Mouse (Mus musculus): ENCODE data around the gene Rnf43.

The Rnf43 gene

DNA sequence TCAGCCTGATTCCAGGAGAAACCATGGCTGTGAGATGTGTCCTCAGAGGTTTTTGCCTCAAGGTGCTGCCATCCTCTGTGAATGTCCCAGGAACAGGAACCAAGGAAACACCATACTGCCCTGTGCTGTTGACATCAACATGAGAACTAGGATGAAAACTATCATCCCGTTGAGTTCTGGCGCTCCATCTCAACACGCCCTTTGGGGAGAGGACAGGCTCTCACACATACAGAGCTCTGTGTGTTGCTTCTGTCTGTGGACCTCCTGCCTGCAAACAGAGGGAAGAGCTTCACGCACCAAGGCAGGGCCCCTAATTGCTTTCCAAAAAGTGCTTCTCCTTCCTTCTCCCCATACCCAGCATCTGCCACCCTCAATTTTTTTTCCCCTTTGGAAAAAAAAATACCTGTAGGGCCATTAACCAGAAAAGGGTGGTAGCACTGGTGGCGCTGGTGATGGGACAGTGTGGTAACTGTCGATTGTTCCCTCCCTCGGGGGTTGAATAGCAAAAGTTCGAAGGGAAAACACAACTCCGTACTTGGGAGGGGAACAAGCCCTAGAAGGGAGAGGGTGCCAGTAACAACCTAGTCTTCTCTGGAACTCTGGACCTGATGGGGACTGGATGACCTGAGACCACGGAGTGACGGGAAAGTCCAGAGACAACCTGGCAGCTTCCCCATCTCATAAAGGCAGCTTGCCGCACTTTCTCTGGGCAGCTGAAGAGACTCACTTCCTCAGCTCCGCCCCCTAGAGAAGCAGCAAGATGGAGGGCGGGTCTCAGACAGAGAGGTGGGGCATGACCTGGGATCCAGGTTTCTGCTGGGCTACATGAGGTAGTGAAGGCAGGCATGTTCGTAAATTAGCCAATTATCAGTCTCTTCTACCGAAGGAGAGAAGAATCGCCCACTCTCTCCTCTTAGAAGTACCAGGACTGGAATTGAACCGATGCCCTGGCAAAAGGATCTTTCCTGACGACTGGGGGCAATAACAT lies 85.9 kb downstream of the Rnf43 start:
- DNase-seq: peak in 1 of 2 experiments; percentile 16

DNA sequence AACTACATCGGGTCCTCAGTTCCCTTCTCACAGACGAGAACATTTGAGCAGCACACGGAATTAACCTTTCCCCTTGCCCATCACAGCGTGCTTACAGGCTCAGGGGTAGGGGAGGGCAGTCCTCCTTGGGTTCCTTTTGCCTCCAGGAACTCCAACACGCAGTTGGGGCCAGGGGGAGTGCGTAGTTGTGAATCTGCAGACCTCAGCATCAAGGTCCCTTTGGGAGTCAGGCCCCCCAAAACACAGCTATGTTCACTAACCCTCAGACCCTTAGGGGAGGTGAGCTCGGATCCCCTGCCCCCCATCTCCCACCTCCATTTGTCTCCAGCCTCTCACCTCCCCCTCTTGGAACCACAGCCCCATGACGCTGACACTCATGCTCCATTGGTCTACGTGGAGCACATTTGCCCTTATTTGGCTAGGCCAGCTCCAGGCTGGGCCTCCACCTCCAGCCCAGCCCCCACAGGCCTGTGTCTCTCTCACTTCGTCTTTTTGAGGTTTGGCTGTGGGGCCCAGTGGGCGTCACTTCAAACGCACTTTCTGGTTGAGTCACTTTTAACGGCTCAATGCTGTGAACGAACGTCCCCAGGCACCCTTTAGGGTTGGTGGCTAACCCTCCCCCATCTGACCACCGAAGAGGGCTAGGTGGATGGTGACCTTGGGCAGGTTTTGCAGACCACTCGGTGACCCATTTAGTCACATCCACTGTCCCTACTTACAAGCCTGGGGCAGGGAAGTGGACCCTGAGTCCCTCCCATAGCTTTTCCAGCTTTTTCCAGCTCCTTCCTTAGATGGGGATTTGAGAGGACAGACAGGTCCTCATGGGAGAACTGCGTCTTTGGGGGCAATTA lies 86.9 kb downstream of the Rnf43 start:
- DNase-seq: peak in 1 of 2 experiments; percentile 20

DNA sequence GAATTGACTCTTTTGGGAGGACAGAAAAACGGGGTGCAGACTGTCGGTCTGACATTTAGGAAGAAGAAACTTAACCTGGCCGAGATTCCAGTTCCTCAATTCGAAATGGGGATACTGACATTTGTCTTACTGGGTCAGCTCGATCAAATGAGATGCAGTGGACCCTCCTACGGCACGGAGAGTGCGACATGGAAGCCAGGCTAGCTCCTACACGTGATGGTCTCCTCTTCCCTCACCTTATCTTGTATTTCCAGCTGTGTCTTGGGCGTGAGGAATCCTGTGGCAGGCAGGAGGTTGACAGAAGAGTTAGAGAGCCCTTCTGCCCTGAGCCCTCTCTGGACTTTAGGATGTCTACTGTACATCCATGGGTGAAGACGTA lies 87.5 kb downstream of the Rnf43 start:
- no peak for DNase-seq

DNA sequence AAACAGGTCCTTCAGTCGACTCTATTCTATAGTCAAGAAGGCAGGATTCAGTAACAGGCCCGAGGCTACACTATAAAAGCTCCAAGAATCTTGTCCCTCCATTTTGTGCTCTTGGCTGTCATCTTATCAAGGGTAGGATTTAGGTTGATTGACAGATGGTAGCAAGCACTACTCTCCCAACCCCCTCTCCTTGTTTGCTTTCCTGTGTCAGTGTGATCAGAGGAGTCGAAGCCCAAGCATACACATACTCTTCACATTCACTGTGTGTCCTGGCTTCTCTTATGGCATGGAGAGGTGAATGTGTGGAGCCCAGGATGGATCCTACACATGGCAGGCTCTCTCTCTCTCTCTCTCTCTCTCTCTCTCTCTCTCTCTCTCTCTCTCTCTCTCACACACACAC lies 88.0 kb downstream of the Rnf43 start:
- DNase-seq: no peak

DNA sequence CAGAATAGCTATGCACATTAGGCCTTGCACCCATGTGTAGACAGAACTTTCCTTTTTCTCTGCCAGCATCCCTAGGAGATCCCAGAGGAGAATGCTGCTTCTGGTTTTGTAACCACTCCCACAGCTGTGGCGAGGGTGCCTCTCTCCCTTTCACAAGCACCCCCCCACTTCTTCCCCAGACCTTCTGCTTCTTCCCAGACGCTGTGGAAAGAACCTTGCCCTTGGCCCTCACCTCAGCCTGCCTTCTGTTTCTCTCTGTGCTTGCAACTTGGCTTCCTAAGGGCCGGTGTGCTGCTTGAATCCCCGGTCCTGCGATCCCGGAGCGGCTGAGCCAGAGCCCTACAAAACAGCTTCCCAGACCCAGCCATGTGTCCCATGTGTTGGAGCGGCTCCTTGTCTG lies 88.5 kb downstream of the Rnf43 start:
- DNase-seq: no peak

DNA sequence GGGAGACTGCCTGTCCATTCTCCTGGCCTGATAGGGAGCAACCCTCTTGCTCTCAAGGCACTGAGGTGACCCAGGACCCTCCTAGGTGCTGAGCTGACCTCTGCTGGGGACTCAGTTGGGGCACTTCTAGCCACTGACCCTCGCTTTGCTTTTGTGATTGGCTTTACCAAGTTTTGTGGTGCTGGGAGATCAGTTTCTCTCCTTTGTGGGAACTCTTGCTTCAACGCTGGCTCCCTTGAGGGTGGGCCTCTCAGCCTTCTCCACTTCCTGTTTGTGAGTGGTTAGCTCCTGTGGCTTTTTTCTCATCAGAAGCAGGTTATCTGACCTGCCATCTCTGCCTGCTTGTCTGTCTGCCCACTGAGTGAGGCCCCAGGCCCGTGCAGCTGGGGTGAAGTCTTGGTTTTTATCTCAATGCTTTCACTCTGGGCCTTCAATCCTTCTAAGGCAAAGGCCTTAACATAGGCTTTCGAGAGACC lies 89.0 kb downstream of the Rnf43 start:
- no peak for DNase-seq

DNA sequence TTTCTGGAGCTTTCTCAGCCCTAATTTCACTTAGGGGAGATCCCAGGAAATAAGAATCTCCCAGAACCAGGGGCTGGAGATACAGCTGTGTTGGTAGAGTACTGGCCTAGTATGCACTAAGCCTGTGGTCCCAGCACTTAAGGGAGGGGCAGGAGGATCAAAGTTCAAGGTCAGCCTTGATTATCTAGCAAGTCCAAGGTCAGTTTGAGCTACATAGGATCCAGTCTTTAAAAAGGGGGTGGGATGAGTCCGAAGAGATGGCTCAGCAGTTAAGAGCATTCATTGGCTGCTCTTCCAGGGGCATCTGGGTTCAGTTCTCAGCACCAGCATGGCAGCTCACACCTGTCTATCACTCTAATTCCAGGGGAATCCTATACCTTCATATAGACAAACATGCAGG lies 89.8 kb downstream of the Rnf43 start:
- no peak for DNase-seq

DNA sequence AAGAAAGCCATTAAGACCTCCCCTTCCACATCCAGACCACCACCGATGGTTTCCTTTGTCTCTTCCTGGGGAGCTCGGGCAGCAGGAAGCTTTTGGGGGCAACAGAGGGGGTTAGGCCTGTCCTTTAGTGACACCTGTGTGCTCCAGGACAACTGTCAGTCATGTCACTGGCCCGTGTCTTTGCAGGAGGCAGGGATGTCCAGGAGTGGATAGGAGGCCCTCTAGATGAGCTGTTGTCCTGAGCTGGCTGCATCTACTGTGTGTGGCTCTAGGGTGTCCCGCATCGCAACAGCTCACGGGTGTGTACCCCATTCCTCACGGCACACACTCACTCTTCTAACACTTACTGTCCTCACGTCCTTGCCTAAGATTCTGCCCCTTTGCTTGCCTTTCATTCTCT lies 90.7 kb downstream of the Rnf43 start:
- no peak for DNase-seq

DNA sequence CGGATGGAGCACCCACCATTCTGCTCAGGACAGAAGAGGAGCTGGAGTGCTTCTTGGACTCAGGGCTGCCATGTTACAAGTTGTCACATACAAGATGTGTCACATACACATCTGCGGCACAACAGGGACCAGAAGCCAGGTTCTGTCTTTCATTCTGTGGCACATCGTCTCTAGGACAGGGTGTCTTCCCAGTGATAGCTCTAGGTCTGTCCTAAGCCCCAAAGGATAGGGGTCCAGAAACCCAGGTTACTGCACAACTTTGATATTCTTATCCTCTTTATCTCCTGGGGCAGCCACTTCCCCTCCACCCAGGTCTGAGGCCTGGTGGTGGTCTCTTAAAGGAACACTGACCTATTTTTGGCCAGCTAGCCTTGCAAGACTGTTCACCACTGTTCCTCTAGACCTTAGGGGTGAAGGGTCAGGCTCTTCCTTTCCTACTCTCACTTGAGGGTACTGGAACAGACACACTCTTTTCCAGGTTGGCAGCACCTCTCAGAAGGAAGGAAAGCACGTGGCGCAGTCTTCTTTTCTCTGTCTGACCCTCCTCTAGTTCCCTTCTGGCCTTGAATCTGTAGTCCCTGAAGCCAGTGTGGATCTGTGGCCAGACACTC lies 91.5 kb downstream of the Rnf43 start:
- no peak for DNase-seq

DNA sequence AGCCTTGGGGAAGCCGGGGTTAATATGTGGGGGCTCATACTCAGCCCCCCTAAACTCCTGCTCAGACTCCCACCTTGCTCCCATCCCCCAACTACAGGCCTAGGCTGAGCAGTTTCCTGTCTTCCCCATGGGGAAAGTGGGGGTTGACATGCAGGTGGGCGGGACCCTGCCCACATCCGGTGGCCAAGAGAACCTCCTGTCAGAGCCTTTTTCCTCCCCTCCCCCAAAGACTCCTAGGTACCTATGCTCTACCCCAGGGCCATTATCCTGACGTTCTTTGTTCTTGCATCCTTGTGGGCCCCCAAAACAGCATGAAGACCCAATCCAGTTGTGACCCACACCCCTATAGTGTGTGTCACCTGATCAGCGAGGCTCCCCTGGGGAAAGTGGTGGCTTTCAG lies 92.1 kb downstream of the Rnf43 start:
- no peak for DNase-seq

DNA sequence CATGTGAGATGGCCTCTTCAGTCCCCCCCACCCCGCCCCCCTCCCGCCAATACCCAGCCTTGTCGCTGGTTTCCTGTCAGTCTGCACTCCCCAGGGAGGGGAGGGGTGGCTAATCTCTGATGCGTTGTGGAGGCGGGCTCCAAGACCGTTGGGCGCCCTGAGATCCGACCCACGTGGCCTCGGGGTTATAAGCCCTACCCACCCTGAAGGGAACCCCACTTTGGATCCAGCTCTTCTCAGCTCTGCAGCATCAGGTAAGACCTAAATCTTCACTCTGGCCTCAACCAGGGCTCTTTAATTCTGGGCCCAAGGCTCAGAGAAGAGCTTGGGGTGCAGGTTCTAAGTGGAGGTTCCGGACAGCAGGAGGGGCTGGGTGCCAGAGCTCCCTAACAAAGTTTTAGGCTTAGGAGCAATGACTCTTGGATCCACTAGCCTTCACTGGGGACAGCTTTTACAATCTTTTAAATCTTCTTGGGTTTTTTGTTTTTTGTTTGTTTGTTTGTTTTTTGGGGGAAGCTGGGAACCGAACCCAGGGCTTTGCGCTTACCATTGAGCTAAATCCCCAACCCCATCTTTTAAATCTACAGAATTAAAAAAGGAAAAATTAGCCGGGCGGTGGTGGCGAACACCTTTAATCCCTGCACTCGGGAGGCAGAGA lies 93.0 kb downstream of the Rnf43 start:
- DNase-seq: peak in 1 of 2 experiments; percentile 28

DNA sequence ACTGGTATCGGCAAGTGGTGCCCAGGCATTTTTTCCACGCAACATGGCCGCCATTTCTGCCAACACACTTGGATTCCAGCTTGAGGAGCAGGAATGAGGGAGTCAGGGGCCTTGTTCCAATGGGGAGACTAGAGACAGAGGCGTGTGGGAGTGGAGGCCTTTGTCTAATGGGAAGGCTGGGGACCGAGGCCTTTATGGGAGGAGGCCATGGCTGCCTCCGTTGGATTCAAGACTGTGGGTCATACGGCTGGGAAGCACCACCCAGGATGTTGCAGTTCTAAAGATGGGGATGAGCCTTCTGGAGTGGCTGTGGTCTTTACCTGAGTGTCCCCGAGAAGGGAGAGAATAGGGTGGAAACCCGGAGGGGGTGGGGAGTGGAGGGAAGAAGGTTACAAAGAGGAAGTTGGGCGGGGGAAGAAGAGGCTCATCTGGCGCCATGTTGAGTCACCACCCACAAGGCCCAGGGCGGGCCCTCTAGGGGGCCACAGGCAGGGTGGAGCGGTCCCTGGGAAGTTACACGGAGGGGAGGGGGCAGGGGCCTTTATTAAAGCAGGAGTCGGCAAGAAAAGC lies 93.8 kb downstream of the Rnf43 start:
- no peak for DNase-seq

DNA sequence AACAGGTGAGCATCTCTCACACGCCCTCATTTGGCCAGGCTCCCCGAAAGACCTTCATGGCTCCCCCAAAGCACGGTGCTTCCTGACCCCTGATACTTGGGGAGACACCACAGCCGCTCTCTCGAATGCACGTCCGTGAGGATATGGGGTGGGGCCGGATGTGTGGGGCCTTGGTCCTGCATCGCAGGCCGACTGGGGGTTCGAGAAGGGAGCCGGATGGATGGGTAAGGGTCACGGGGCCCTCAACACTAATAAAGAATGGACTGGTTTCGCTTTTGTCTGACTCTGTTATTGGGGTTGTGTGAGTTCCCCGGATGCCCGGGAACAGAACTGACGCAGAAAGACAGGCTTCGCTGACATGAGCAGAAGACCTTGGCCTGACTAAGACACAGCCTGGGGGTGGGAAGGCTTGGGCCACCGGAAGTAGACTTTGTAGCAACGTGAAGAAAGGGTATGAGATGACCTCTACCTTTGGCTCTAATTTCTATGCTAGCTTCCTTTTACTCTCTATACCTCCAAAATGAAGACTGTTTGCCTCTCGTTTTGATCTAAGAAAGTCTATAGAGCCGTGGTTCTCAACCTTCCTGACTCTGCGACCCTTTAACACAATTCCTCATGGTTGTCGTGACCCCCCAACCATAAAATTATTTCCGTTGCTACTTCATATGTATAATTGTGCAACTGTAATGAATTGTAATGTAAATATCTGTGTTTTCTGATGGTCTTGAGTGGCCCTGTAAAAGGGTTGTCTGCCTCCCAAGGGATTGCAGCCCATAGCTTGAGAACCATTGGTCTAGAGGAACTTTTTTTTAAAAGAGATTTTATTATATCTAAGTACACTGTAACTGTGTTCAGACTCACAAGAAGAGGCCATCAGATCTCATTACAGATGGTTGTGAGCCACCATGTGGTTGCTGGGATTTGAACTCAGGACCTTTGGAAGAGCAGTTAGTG lies 94.8 kb downstream of the Rnf43 start:
- DNase-seq: no peak

DNA sequence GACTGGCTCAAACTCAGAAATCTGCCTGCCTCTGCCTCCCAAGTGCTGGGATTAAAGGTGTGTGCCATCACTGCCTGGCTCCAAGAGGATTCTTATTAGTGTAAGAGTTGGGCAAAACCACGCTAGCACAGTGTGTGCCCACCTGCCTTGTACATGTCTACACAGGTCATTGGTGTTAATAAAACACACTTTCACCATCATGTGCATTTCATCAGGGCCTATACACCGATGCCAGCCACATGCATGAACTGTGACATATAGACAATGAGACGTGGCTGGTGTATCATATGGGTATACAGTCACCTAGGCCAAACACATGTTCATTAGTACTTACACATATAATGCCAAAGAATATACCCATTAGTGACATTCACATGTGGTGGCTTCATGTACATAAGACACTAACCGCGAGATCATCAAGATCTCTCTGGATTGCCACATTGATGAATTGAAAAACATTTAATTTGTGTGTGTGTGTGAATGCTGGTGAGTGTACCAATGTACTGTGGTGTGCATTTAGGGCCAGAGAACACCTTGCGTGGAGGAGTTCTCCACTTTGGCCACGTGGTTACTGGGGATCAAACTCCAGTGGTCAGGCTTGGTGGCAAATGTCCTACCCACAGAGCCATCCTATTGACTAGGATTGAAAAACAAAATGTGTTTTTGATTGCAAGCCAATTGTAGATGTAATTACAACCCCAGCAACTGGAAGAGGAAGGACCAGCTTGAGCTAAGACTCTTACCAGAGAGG lies 95.8 kb downstream of the Rnf43 start:
- DNase-seq: no peak

DNA sequence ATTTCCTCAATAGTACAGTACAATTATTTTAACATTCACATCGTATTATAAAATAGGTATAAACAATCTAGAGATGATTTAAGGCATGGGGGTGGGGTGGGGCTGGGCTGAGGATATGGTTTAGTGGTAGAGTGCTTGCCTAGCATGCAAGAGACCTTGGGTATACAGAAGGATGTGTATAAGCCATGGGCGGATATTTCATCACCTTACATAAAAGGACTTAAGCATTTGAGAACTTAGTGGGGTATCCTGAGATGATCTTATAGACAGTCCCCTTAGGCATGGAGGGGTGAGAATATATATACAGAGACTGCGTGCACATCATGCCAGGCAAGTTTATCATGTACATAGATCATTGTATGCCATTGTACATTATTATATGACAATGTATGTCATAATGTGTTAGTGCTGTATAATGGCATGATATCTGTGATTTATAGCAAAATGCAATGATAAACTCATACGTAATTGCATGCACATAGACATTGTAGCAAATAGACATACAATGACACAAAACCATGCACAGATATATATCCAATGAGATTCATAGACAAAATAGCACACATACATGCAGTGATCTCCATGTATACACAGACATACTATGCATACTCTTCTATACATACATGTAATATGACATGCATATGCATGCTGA lies 96.6 kb downstream of the Rnf43 start:
- DNase-seq: no peak

DNA sequence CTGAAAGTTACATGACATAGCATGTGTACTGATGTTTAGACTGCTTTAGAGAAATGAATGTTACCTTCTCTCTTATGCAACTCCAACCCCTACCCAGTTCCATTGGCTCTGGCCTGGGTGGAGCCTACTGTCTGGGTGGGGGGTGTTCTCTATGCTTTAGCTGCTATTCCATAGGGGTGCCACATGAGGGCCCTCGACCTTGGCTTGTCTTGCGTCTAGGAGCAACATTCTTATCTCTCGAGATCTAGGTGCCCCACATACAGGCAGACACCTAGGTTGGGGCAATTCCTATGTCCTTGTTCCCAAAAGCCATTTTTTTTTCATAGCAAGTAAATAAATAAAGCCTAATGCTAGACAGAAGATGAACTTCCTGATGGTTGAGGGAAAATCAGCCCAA lies 97.1 kb downstream of the Rnf43 start:
- DNase-seq: no peak

DNA sequence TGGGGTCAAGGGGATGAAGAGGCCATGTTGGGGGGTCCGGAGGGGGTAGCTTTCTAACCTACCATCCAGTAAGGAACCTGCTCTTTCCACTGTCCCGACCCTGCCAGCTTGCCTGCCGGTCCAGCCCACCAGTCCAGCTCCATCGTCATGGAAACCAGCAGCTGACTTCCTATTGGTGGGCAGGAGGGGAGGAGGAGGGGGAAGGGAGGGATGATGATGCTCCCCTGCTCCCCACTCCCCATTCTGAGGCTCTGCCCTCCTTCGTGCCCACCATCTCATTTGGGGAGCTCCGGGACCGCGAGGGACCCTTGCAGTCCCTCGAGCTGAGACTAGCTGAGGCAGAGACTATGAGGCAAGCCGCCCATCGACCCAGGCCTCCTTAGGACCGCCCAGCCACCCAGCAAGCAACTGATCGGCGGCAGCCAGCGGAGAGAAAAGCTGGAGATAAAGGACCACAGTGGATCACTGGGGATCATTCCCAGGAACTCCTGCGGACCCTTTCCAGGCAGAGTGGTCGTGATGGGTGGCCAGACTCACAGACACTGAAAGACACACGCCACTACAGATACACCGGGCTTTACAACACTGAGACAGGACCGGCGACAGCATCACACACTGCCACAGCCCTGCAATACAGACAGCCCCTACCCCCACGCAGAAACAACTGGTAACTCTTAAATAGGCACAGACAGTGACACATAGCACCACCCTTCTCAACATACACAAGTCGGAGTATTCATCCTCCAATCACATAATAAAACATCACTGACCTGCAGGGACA lies 98.0 kb downstream of the Rnf43 start, which contains the start of gene Tspoap1:
Tspoap1 (plus strand) TSS at position 241 of the 781 bp plus-strand sequence.
- DNase-seq: no peak

DNA sequence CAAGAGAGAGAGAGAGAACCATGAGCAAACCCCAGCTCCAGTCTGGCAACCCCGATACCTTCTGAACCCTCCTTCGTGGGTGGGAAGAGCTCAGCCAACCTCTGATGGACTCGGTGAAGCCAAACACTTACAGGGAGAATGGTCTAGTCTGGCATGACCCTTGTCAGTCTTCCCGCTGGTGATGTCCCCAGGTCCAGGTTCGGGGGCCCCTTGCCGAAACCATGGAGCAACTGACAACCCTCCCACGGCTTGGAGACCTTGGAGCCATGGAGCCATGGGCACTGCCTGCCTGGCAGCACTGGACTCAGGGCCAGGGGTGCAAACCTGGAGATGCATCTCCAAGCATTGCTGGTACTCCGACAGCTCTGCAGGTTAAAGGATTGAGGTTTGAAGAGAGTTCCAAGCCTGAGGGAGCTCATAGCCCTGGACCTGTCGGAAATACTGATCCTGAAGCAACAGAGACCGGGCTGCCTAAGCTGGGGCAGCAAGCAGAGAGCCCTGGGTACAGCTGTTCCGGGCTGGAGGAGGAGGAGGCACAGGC lies 98.7 kb downstream of the Rnf43 start:
- DNase-seq: no peak
